Mouse (Mus musculus) layer of hippocampus, adult 8-10 months (tissue): Measurements from ENCODE around the gene Sprr2a1. TPM values are rescaled to one million over a fixed set of nuclear protein-coding genes. Genes with fewer than 3 reads are reported as not detected.
"Not testable (repeated sequence)": the region's sequence is repeated elsewhere in the genome, so short reads cannot be mapped to it uniquely, and the experiment has no call there.

Experiments
- DNase-seq, 2 experiments: peaks; one replicate each; pipeline ENCODE4 v3.0.0; 2022; ENCODE audit warnings: low spot score in 2 of 2
- total RNA-seq, 4 experiments: library from RNA; stranded (reverse); gene quantifications; 2 replicates each; pipeline ENCODE4 v1.2.4; 2022

Gene Sprr2a1
- not detected for total RNA-seq

- DNase-seq: not testable (repeated sequence)
Measured at GRCm38 (mm10) chr3:92215569-92215968, at the start of gene Sprr2a1, which contains the start of gene Sprr2a2. Sprr2a1 (plus strand) TSS chr3:92215799. Sprr2a2 (plus strand) TSS chr3:92215920.

- no peak for DNase-seq
Measured at GRCm38 (mm10) chr3:92169847-92170246, 45.8 kb upstream of the Sprr2a1 start.

GRCm38 (mm10) chr3:92176880-92177279, 38.7 kb upstream of the Sprr2a1 start:
- no peak for DNase-seq

- DNase-seq: no peak
Measured at GRCm38 (mm10) chr3:92195512-92196200, 19.9 kb upstream of the Sprr2a1 start.

GRCm38 (mm10) chr3:92211133-92211925, 4.3 kb upstream of the Sprr2a1 start:
- not testable (repeated sequence) for DNase-seq

GRCm38 (mm10) chr3:92212059-92212458, 3.5 kb upstream of the Sprr2a1 start:
- DNase-seq: not testable (repeated sequence)

GRCm38 (mm10) chr3:92213651-92214050, 1.9 kb upstream of the Sprr2a1 start:
- DNase-seq: not testable (repeated sequence)

- DNase-seq: not testable (repeated sequence)
Measured at GRCm38 (mm10) chr3:92219031-92219430, 3.4 kb downstream of the Sprr2a1 start.

- not testable (repeated sequence) for DNase-seq
Measured at GRCm38 (mm10) chr3:92223708-92224107, 8.1 kb downstream of the Sprr2a1 start.

- not testable (repeated sequence) for DNase-seq
Measured at GRCm38 (mm10) chr3:92227410-92227809, 11.8 kb downstream of the Sprr2a1 start.

GRCm38 (mm10) chr3:92236463-92237189, 21.0 kb downstream of the Sprr2a1 start:
- DNase-seq: not testable (repeated sequence)

GRCm38 (mm10) chr3:92238736-92239135, 23.1 kb downstream of the Sprr2a1 start:
- not testable (repeated sequence) for DNase-seq

- not testable (repeated sequence) for DNase-seq
Measured at GRCm38 (mm10) chr3:92239197-92239596, 23.6 kb downstream of the Sprr2a1 start.

GRCm38 (mm10) chr3:92244833-92245232, 29.2 kb downstream of the Sprr2a1 start:
- not testable (repeated sequence) for DNase-seq

- not testable (repeated sequence) for DNase-seq
Measured at GRCm38 (mm10) chr3:92246245-92246644, 30.6 kb downstream of the Sprr2a1 start.

- DNase-seq: not testable (repeated sequence)
Measured at GRCm38 (mm10) chr3:92248494-92248893, 32.9 kb downstream of the Sprr2a1 start.

- DNase-seq: not testable (repeated sequence)
Measured at GRCm38 (mm10) chr3:92250450-92250849, 34.9 kb downstream of the Sprr2a1 start.

GRCm38 (mm10) chr3:92253860-92254259, 38.3 kb downstream of the Sprr2a1 start:
- not testable (repeated sequence) for DNase-seq

- not testable (repeated sequence) for DNase-seq
Measured at GRCm38 (mm10) chr3:92258526-92258925, 42.9 kb downstream of the Sprr2a1 start.

- not testable (repeated sequence) for DNase-seq
Measured at GRCm38 (mm10) chr3:92263462-92263861, 47.9 kb downstream of the Sprr2a1 start.
